Mouse (Mus musculus) myocyte (in vitro differentiated cells): Measurements from ENCODE around the gene Surf2. TPM values are rescaled to one million over a fixed set of nuclear protein-coding genes. Genes with fewer than 3 reads are reported as not detected.

Experiments
- H3K27me3 ChIP-seq: one replicate; pipeline ENCODE4 v1.6.1; 2011; ENCODE audit not compliant: control insufficient read depth, insufficient read depth, insufficient read length
- H3K36me3 ChIP-seq: one replicate; pipeline ENCODE4 v1.6.1; 2011; ENCODE audit not compliant: control insufficient read depth, insufficient read depth
- H3K4me2 ChIP-seq: one replicate; pipeline ENCODE4 v1.6.1; 2011; ENCODE audit warnings: low read depth, control low read depth
- H3K4me3 ChIP-seq: one replicate; pipeline ENCODE4 v1.5.1; 2011; ENCODE audit warnings: mild to moderate bottlenecking, control low read depth, moderate library complexity
- H3K79me2 ChIP-seq: one replicate; pipeline ENCODE4 v1.6.1; 2011; ENCODE audit not compliant: control insufficient read depth, insufficient read depth
- H3ac ChIP-seq: one replicate; pipeline ENCODE4 v1.6.1; 2011; ENCODE audit not compliant: control insufficient read depth, insufficient read length
- CEBPB ChIP-seq: IDR thresholded peaks from 2 replicates; pipeline ENCODE4 v1.6.1; 2011; ENCODE audit warnings: mild to moderate bottlenecking, moderate library complexity; ENCODE audit not compliant: poor library complexity, insufficient read depth, severe bottlenecking
- E2F4 ChIP-seq: IDR thresholded peaks from one replicate; pipeline ENCODE4 v1.6.1; 2011; ENCODE audit warnings: mild to moderate bottlenecking, control low read depth, moderate library complexity; ENCODE audit not compliant: insufficient read depth
- MAX ChIP-seq: IDR thresholded peaks from one replicate; pipeline ENCODE4 v1.6.1; 2011; ENCODE audit warnings: low read depth, mild to moderate bottlenecking, control low read depth
- MYOD1 ChIP-seq, 3 experiments: IDR thresholded peaks; one replicate each; pipeline ENCODE4 v1.6.1; 2011; ENCODE audit warnings: control low read depth in 2 of 3, low read depth in 2 of 3, mild to moderate bottlenecking in 2 of 3, moderate library complexity in 1 of 3; ENCODE audit not compliant: insufficient read length in 2 of 3, control insufficient read depth in 1 of 3
- MYOG ChIP-seq, 3 experiments: IDR thresholded peaks; one replicate each; pipeline ENCODE4 v1.6.1; 2011; ENCODE audit warnings: control low read depth in 2 of 3, low read depth in 2 of 3, mild to moderate bottlenecking in 2 of 3; ENCODE audit not compliant: insufficient read length in 2 of 3, control insufficient read depth in 1 of 3, insufficient read depth in 1 of 3
- POLR2A ChIP-seq: IDR thresholded peaks from one replicate; pipeline ENCODE4 v1.6.1; 2011; ENCODE audit warnings: low read depth, mild to moderate bottlenecking, control low read depth, moderate library complexity; ENCODE audit not compliant: insufficient read length
- POLR2AphosphoS2 ChIP-seq: IDR thresholded peaks from one replicate; pipeline ENCODE4 v1.6.1; 2011; ENCODE audit warnings: low read depth, control low read depth; ENCODE audit not compliant: insufficient read length
- REST ChIP-seq: IDR thresholded peaks from one replicate; pipeline ENCODE4 v1.6.1; 2011; ENCODE audit warnings: mild to moderate bottlenecking, control low read depth, moderate library complexity; ENCODE audit not compliant: insufficient read depth, insufficient read length
- SRF ChIP-seq: IDR thresholded peaks from one replicate; pipeline ENCODE4 v1.6.1; 2011; ENCODE audit warnings: low read depth; ENCODE audit not compliant: control insufficient read depth, insufficient read length
- TCF12 ChIP-seq: IDR thresholded peaks from one replicate; pipeline ENCODE4 v1.6.1; 2011; ENCODE audit warnings: mild to moderate bottlenecking, control low read depth; ENCODE audit not compliant: poor library complexity, insufficient read depth, severe bottlenecking
- TCF3 ChIP-seq: IDR thresholded peaks from one replicate; pipeline ENCODE4 v1.6.1; 2011; ENCODE audit warnings: low read depth, control low read depth; ENCODE audit not compliant: insufficient read length
- USF1 ChIP-seq: IDR thresholded peaks from one replicate; pipeline ENCODE4 v1.6.1; 2011; ENCODE audit warnings: low read depth, mild to moderate bottlenecking, control low read depth, moderate library complexity
- polyA plus RNA-seq: library from polyadenylated mRNA; unstranded; fragments of >200 nt; fragmentation: generic; extraction: Trizol; gene quantifications from one replicate; pipeline ENCODE4 v1.2.1, GENCODE M21; 2012; ENCODE audit warnings: missing spikeins

Surf2 gene
- polyA plus RNA-seq, 1 experiment, result 34.9 TPM

- H3K36me3 ChIP-seq, result no peaks in the 10 kb centered on the region
- H3ac ChIP-seq, result no peak overlapping the region
- no peaks in the 10 kb centered on the region for H3K79me2 ChIP-seq
- TF ChIP-seq TCF12, result no peak
- TF ChIP-seq CEBPB, result no peak
- no peak for TF ChIP-seq E2F4
- no peak for TF ChIP-seq SRF
- no peak for TF ChIP-seq USF1
- no peak for TF ChIP-seq MAX
- TF ChIP-seq MYOD1 (IDR thresholded peaks at IDR 0.05; ENCODE audit: control insufficient read depth in 1 of 3, insufficient read length in 2 of 3, low read depth in 2 of 3), result no peak
- no peak for TF ChIP-seq REST
- no peak for TF ChIP-seq POLR2AphosphoS2
- TF ChIP-seq MYOG (IDR thresholded peaks at IDR 0.05; ENCODE audit: control insufficient read depth in 1 of 3, insufficient read depth in 1 of 3, insufficient read length in 2 of 3, low read depth in 2 of 3), result no peak
- no peak for TF ChIP-seq TCF3
- no peak for TF ChIP-seq POLR2A
- no peak overlapping the region for H3K4me3 ChIP-seq
- peaks cover 14% of the 10 kb centered on the region for H3K27me3 ChIP-seq
- H3K4me2 ChIP-seq, result no peak overlapping the region
Observed at GRCm38 (mm10) chr2:26941539-26941938, 25.4 kb downstream of the Surf2 start.

- TF ChIP-seq TCF3 (no peak), USF1 (no peak), MYOG (IDR thresholded peaks at IDR 0.05; ENCODE audit: control insufficient read depth in 1 of 3, insufficient read depth in 1 of 3, insufficient read length in 2 of 3, low read depth in 2 of 3) (no peak), POLR2A (no peak), MYOD1 (IDR thresholded peaks at IDR 0.05; ENCODE audit: control insufficient read depth in 1 of 3, insufficient read length in 2 of 3, low read depth in 2 of 3) (no peak), SRF (no peak), REST (no peak), CEBPB (no peak)
- Histone ChIP-seq H3K4me3 (no peak overlapping the region), H3K36me3 (no peaks in the 10 kb centered on the region), H3K27me3 (peaks cover 14% of the 10 kb centered on the region), H3ac (no peak overlapping the region), H3K4me2 (no peak overlapping the region), H3K79me2 (no peaks in the 10 kb centered on the region)
Observed at GRCm38 (mm10) chr2:26943253-26943652, 27.1 kb downstream of the Surf2 start.

GRCm38 (mm10) chr2:26950411-26950810 lies 34.2 kb downstream of the Surf2 start:
- TF ChIP-seq E2F4 (no peak), POLR2A (no peak), MAX (no peak), MYOG (IDR thresholded peaks at IDR 0.05; ENCODE audit: control insufficient read depth in 1 of 3, insufficient read depth in 1 of 3, insufficient read length in 2 of 3, low read depth in 2 of 3) (no peak), POLR2AphosphoS2 (no peak)
- H3K4me2 ChIP-seq, result no peak overlapping the region
- no peaks in the 10 kb centered on the region for H3K27me3 ChIP-seq
- H3K79me2 ChIP-seq, result no peaks in the 10 kb centered on the region
- H3K36me3 ChIP-seq, result peaks cover 5% of the 10 kb centered on the region
- H3K4me3 ChIP-seq, result no peak overlapping the region
- no peak overlapping the region for H3ac ChIP-seq

- Histone ChIP-seq H3ac (no peak overlapping the region), H3K4me2 (no peak overlapping the region), H3K79me2 (no peaks in the 10 kb centered on the region), H3K36me3 (peaks cover 15% of the 10 kb centered on the region), H3K4me3 (no peak overlapping the region), H3K27me3 (no peaks in the 10 kb centered on the region)
- TF ChIP-seq MYOD1 (IDR thresholded peaks at IDR 0.05; ENCODE audit: control insufficient read depth in 1 of 3, insufficient read length in 2 of 3, low read depth in 2 of 3), result no peak
- no peak for TF ChIP-seq TCF3
- TF ChIP-seq POLR2AphosphoS2, result peak; percentile 63
- TF ChIP-seq TCF12, result no peak
- no peak for TF ChIP-seq SRF
Observed at GRCm38 (mm10) chr2:26951346-26951905, 35.3 kb downstream of the Surf2 start.

- Histone ChIP-seq H3K27me3 (no peaks in the 10 kb centered on the region), H3K79me2 (no peaks in the 10 kb centered on the region), H3K36me3 (peaks cover 23% of the 10 kb centered on the region)
Observed at GRCm38 (mm10) chr2:26952193-26952592, 36.0 kb downstream of the Surf2 start.

GRCm38 (mm10) chr2:26952866-26953265 lies 36.7 kb downstream of the Surf2 start:
- H3K4me3 ChIP-seq, result no peak overlapping the region
- no peaks in the 10 kb centered on the region for H3K79me2 ChIP-seq
- no peak overlapping the region for H3ac ChIP-seq
- peaks cover 29% of the 10 kb centered on the region for H3K36me3 ChIP-seq
- TF ChIP-seq USF1 (no peak), MYOD1 (IDR thresholded peaks at IDR 0.05; ENCODE audit: control insufficient read depth in 1 of 3, insufficient read length in 2 of 3, low read depth in 2 of 3) (no peak), POLR2AphosphoS2 (no peak), TCF3 (no peak), CEBPB (no peak), E2F4 (no peak), SRF (no peak), REST (no peak), TCF12 (no peak), POLR2A (no peak), MYOG (IDR thresholded peaks at IDR 0.05; ENCODE audit: control insufficient read depth in 1 of 3, insufficient read depth in 1 of 3, insufficient read length in 2 of 3, low read depth in 2 of 3) (no peak), MAX (no peak)
- H3K27me3 ChIP-seq, result no peaks in the 10 kb centered on the region
- H3K4me2 ChIP-seq, result no peak overlapping the region

More at GRCm38 (mm10) chr2:26952193-26952592, 36.0 kb downstream of the Surf2 start:
- Histone ChIP-seq H3K4me3 (no peak overlapping the region), H3K4me2 (no peak overlapping the region), H3ac (no peak overlapping the region)
- TF ChIP-seq SRF, result no peak
